Mouse (Mus musculus) kidney, embryonic 14.5 days (tissue): ENCODE data around the gene Srcap. TPM values are rescaled to one million over a fixed set of nuclear protein-coding genes. Genes with fewer than 3 reads are reported as not detected.

Experiments used
- ATAC-seq: fragments of 200-750 bp; cut with Nextera tagmentation; 2 replicates; pipeline ENCODE4 v1.8.0; 2017; ENCODE audit warnings: moderate number of reproducible peaks, mild to moderate bottlenecking, moderate TSS enrichment, moderate library complexity; ENCODE audit not compliant: low FRiP score, low TSS enrichment
- H3K27ac ChIP-seq: fragments of 300-500 bp; sonication (generic); 2 replicates; pipeline ENCODE4 v1.5.1; 2014; ENCODE audit warnings: low read depth, mild to moderate bottlenecking, low read length, moderate library complexity, mixed read lengths
- H3K27me3 ChIP-seq: fragments of 300-500 bp; sonication (generic); 2 replicates; pipeline ENCODE4 v1.6.1; 2014; ENCODE audit warnings: mild to moderate bottlenecking, low read length; ENCODE audit not compliant: control insufficient read depth, insufficient read depth
- H3K36me3 ChIP-seq: fragments of 300-500 bp; sonication (generic); 2 replicates; pipeline ENCODE4 v1.6.1; 2014; ENCODE audit warnings: low read length, mixed read lengths; ENCODE audit not compliant: control insufficient read depth, insufficient read depth
- H3K4me1 ChIP-seq: fragments of 300-500 bp; sonication (generic); 2 replicates; pipeline ENCODE4 v1.6.1; 2014; ENCODE audit warnings: low read length, mixed read lengths; ENCODE audit not compliant: control insufficient read depth, insufficient read depth
- H3K4me2 ChIP-seq: fragments of 300-500 bp; sonication (generic); replicated peaks from 2 replicates; pipeline ENCODE4 v1.6.1; 2014; ENCODE audit warnings: low read depth, mild to moderate bottlenecking, low read length
- H3K4me3 ChIP-seq: fragments of 300-500 bp; sonication (generic); 2 replicates; pipeline ENCODE4 v1.5.1; 2014; ENCODE audit warnings: mild to moderate bottlenecking, low read length
- H3K9ac ChIP-seq: fragments of 300-500 bp; sonication (generic); 2 replicates; pipeline ENCODE4 v1.6.1; 2014; ENCODE audit warnings: low read depth, mild to moderate bottlenecking, low read length, moderate library complexity
- H3K9me3 ChIP-seq: fragments of 300-500 bp; sonication (generic); 2 replicates; pipeline ENCODE4 v1.6.1; 2016; ENCODE audit warnings: low read length; ENCODE audit not compliant: control insufficient read depth
- WGBS: fragments of 180-500 bp; shearing (Covaris S2); extraction: QIAGEN DNeasy Blood & Tissue Kit; methylation state at CpG from one replicate; pipeline ENCODE4 v1.1.7; 2014; 5-methylcytosine and 5-hydroxymethylcytosine counted together
- polyA plus RNA-seq: library from polyadenylated mRNA; unstranded; fragments of >200 nt; fragmentation: Nextera tagmentation; extraction: Ambion mirVana; gene quantifications from 2 replicates; pipeline ENCODE4 v1.2.1, GENCODE M21; 2014

The Srcap gene
- polyA plus RNA-seq, 1 experiment from 2014 or later, result 82.3 TPM

DNA sequence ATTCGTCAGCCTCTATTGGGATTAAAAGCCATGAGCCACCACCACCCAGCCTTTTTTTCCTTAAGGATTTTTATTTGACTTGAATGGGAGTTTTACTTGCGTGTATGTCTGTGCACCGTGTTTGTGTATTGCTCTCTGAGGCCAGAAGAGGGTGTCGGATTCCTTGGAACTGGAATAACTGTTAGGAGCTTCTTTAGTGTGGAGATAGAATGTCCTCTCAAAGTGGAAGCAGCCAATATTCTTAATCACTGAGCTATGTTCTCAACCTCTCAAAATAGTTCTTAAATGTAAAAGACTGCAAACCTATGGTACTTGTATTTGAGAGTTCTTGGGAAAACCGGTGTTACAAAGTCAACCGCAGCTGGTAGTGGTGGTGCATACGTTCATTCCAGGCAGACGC, 542 bp upstream of the Srcap start:
- no peak for ATAC-seq
- peak overlapping the region; percentile 40 for H3K4me2 ChIP-seq
- H3K4me1 ChIP-seq, result peaks cover 10% of the 10 kb centered on the region
- 23% methylated on average over 8 of the region's 8 CpGs for WGBS
- peaks cover 18% of the 10 kb centered on the region for H3K36me3 ChIP-seq
- no peaks in the 10 kb centered on the region for H3K9me3 ChIP-seq
- H3K9ac ChIP-seq, result peak overlapping the region; percentile 96
- H3K4me3 ChIP-seq, result peak overlapping the region; percentile 92
- H3K27ac ChIP-seq, result peak overlapping the region; percentile 98
- no peaks in the 10 kb centered on the region for H3K27me3 ChIP-seq

DNA sequence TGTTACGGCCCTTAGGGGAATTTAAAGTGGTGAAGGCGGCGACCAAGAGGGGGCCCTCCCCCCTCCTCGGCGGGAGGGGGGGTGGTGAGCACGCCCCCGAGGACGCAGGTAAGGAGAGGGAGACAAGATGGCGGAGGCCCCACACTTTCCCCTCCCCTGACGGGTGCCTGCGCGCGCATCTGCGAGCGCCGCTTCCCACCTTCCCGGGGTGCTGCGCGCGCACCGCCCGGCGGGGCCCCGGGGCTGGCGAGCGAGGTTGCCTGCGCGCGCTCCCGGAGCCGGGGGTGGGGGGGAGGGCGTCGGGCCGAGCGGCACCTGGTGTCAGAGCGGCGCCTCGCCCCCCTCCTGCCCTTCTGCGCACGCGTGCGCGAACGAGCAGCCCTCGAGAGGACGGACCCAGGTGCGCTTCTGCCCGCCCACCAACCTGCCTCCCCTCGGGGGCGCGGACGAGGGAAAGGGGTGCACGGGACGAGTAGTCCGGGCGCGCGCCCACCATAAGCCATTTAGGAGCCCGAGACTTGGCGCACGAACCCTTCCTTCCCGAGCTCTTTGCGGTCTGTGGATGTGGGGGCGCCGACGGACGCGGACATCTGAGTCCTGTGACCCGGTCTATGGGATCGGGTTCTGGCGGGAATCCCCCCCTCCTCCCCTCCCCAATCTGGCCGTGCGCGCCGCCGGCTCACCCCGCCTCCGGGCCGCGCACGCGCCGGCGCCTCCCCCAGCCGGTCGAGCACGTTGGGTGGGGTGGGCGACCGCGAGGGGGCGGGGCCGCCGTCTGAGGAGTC, 640 bp downstream of the Srcap start:
- peak; percentile 86 for ATAC-seq
- Histone ChIP-seq H3K4me1 (peaks cover 10% of the 10 kb centered on the region), H3K36me3 (peaks cover 29% of the 10 kb centered on the region), H3K9me3 (no peaks in the 10 kb centered on the region), H3K27ac (peak overlapping the region; percentile 98), H3K4me2 (peak overlapping the region; percentile 40), H3K27me3 (no peaks in the 10 kb centered on the region), H3K9ac (peak overlapping the region; percentile 96), H3K4me3 (peak overlapping the region; percentile 92)
- WGBS, result 0% methylated on average over 49 of the region's 93 CpGs

DNA sequence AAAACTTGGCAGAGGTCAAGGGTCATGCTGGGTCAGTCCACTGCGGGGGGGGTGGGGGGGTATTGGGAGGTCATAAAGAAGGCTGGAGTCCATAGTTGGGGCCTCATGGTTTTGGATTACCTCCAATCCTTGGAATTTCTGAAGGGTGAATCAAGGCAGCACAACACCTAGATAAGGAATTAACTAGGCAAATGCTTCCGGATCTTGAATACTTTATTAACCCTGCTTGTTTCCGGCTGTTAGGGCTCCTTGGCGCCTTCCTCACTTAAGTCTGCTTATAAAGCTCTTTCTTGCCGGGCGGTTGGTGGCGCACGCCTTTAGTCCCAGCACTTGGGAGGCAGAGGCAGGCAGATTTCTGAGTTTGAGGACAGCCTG, 1.2 kb downstream of the Srcap start:
- Histone ChIP-seq H3K9ac (peak overlapping the region; percentile 96), H3K36me3 (peaks cover 35% of the 10 kb centered on the region), H3K4me3 (peak overlapping the region; percentile 92), H3K27ac (peak overlapping the region; percentile 98; the same call in 1 of the 2 replicates), H3K9me3 (no peaks in the 10 kb centered on the region), H3K4me2 (peak overlapping the region; percentile 40), H3K27me3 (no peaks in the 10 kb centered on the region), H3K4me1 (peaks cover 10% of the 10 kb centered on the region)
- WGBS, result 25% methylated on average over 8 of the region's 8 CpGs
- ATAC-seq, result no peak

DNA sequence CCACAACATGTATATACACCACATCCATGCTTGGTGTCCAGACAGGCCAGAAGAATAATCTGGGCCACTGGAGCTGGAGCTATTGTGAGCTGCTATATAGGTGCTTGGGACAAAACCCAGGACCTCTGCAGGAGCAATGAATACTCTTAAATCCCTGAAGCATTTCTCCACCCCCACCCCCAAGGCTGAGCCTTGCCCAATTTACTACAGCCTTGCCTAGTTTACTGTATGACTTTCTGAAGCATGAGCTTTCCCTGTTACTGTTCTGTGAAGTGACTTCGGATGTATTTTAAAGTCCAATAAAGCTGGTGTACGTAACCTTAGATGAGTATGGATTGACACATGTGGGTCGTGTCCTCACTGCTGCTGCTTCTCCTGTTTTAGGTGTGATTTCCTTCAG, 2.0 kb downstream of the Srcap start:
- H3K4me2 ChIP-seq, result peak overlapping the region; percentile 40
- no peaks in the 10 kb centered on the region for H3K27me3 ChIP-seq
- WGBS, result 65% methylated on average over 3 of the region's 3 CpGs
- H3K9me3 ChIP-seq, result no peaks in the 10 kb centered on the region
- peak overlapping the region; percentile 92 for H3K4me3 ChIP-seq
- H3K27ac ChIP-seq, result no peak overlapping the region
- no peak for ATAC-seq
- H3K9ac ChIP-seq, result peak overlapping the region; percentile 19; the same call in 1 of the 2 replicates
- H3K4me1 ChIP-seq, result peaks cover 10% of the 10 kb centered on the region
- peaks cover 41% of the 10 kb centered on the region for H3K36me3 ChIP-seq

DNA sequence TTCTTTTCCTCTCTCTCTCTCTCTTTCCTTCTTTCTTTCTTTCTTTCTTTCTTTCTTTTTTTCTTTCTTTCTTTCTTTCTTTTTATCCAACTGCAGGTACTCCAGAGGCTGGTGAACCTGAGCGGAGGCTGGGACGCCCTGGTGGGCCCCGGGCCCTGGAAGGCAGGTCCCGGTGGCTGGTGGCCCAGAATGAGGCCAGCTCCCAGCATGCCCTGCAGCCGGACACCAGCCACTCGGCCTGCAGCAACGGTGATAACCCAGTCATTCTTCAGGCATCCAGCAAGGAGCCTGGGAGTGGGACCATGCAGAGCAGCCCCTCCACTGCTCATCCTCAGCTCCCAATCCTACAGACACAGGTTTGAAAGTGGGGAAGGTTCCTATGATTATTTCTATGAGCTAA, 4.1 kb downstream of the Srcap start:
- H3K27ac ChIP-seq, result no peak overlapping the region
- H3K27me3 ChIP-seq, result no peaks in the 10 kb centered on the region
- H3K9me3 ChIP-seq, result no peaks in the 10 kb centered on the region
- 92% methylated on average over 7 of the region's 7 CpGs for WGBS
- no peak for ATAC-seq
- H3K4me2 ChIP-seq, result no peak overlapping the region
- H3K9ac ChIP-seq, result no peak overlapping the region
- peaks cover 57% of the 10 kb centered on the region for H3K36me3 ChIP-seq
- peaks cover 10% of the 10 kb centered on the region for H3K4me1 ChIP-seq
- no peak overlapping the region for H3K4me3 ChIP-seq

DNA sequence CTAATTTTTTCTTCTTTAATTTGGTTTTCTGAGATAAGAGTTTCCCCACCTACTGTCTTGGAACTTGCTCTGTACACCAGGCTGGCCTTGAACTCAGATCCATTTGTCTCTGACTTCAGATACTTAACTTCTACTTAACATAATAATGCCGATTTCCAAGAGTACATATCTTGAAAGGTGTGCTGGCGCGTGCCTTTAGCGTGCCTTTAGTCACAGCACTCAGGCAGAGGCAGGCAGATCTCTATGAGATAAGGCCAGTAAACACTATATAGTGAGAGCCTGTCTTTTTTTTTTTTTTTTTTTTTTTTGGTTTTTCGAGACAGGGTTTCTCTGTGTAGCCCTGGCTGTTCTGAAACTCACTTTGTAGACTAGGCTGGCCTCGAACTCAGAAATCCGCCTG, 4.6 kb downstream of the Srcap start:
- Histone ChIP-seq H3K9ac (no peak overlapping the region), H3K9me3 (no peaks in the 10 kb centered on the region), H3K27ac (no peak overlapping the region), H3K4me3 (no peak overlapping the region), H3K36me3 (peaks cover 62% of the 10 kb centered on the region), H3K4me1 (peaks cover 10% of the 10 kb centered on the region), H3K4me2 (no peak overlapping the region), H3K27me3 (no peaks in the 10 kb centered on the region)
- whole genome bisulfite sequencing, result 93% methylated on average over 6 of the region's 7 CpGs
- ATAC-seq, result no peak

DNA sequence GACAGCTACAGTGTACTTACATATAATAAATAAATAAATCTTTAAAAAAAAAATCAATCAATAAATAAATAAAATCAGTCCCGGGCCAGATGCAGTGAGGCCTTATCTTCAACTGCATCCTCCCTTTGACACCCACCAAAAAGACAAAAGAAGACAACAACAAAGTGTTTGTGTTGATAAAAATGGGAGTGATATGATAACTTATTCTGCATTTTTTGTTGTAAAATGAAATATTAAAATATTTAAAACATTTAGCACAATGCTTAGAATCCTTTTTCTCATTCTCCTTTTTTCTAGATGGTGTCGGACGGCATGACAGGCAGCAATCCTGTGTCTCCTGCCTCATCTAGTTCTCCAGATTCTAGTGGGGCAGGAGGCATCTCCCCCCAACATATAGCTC, 7.5 kb downstream of the Srcap start, which contains the start of gene Gm42715:
Gm42715 (plus strand) TSS at position 301 of the 400 bp plus-strand sequence.
- Histone ChIP-seq H3K9me3 (no peaks in the 10 kb centered on the region), H3K27me3 (no peaks in the 10 kb centered on the region), H3K4me1 (peaks cover 4% of the 10 kb centered on the region; the same call in 1 of the 2 replicates), H3K27ac (no peak within 1 kb of the TSS), H3K36me3 (peaks cover 89% of the 10 kb centered on the region), H3K4me3 (no peak within 1 kb of the TSS), H3K9ac (no peak within 1 kb of the TSS), H3K4me2 (no peak within 1 kb of the TSS)
- WGBS, result 91% methylated on average over 3 of the region's 3 CpGs
- ATAC-seq, result no peak

DNA sequence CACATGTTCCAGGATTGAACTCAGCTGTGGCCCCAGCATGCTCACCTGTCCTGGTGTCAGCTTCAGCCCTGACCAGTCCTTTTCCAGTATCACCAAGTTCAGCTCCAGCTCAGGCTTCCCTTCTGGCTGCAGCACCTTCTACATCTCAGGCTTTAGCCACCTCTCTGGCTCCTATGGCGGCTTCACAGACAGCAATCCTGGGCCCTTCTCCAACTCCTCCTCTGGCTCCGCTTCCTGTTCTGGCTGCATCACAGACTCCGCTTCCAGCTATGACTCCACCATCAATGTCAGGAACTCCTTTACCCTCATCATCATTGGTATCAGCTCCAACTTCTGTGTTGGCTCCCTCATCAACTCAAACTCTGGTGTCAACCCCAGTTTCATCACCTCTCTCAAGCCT, 29.9 kb downstream of the Srcap start:
- 95% methylated on average over 3 of the region's 3 CpGs for WGBS
- H3K4me1 ChIP-seq, result no peaks in the 10 kb centered on the region
- no peak overlapping the region for H3K27ac ChIP-seq
- H3K4me3 ChIP-seq, result no peak overlapping the region
- peaks cover 97% of the 10 kb centered on the region for H3K36me3 ChIP-seq
- H3K9ac ChIP-seq, result no peak overlapping the region
- no peak for ATAC-seq
- H3K4me2 ChIP-seq, result no peak overlapping the region
- H3K27me3 ChIP-seq, result no peaks in the 10 kb centered on the region
- H3K9me3 ChIP-seq, result no peaks in the 10 kb centered on the region

DNA sequence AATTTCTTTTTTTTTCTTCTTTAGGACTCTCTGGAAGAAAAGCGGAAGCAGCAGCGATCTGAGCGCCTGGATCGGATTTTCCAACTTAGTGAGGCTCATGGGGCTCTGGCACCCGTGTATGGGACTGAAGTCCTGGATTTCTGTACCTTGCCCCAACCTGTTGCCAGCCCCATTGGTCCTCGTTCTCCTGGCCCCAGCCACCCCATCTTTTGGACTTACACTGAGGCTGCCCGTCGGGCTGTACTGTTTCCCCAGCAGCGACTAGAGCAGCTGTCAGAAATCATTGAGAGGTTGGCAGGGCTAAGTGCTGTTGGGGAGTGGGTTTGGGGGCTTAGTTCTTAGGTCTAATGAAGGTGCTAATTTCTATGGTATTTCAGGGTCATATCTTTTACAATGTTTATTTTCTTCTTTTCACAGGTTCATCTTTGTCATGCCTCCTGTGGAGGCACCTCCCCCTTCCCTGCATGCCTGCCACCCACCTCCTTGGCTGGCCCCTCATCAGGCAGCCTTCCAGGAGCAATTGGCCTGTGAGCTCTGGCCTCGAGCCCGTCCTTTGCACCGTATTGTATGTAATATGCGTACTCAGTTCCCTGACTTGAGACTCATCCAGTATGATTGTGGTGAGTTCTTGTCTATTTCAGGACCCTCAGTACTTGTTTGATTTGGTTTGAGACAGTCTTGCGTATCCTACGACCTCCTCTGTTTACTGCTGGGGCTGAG, 37.5 kb downstream of the Srcap start:
- Histone ChIP-seq H3K9ac (no peak overlapping the region), H3K9me3 (no peaks in the 10 kb centered on the region), H3K4me1 (no peaks in the 10 kb centered on the region), H3K4me2 (no peak overlapping the region), H3K27ac (no peak overlapping the region), H3K4me3 (no peak overlapping the region), H3K27me3 (no peaks in the 10 kb centered on the region), H3K36me3 (peaks cover 90% of the 10 kb centered on the region)
- ATAC-seq, result no peak
- WGBS, result 90% methylated on average over 15 of the region's 15 CpGs
